Mouse (Mus musculus) cerebellum, adult (tissue): ENCODE measurements around the gene Rnf150.

Experiments used
- ATAC-seq: cut with Nextera tagmentation; 2 replicates; pipeline ENCODE4 v1.9.2; 2017; ENCODE audit warnings: mild to moderate bottlenecking, moderate library complexity, mixed read lengths; ENCODE audit not compliant: insufficient number of reproducible peaks, low FRiP score, low TSS enrichment

The Rnf150 gene

GRCm38 (mm10) chr8:82884480-82884879 lies 21.3 kb downstream of the Rnf150 start:
- no peak for ATAC-seq

- ATAC-seq = no peak
Observed at GRCm38 (mm10) chr8:82887234-82887633, 24.1 kb downstream of the Rnf150 start.

GRCm38 (mm10) chr8:82889062-82889720 lies 26.0 kb downstream of the Rnf150 start:
- no peak for ATAC-seq

- no peak for ATAC-seq
Observed at GRCm38 (mm10) chr8:82895091-82895490, 31.9 kb downstream of the Rnf150 start.

- ATAC-seq = no peak
Observed at GRCm38 (mm10) chr8:82896796-82897195, 33.6 kb downstream of the Rnf150 start.

- no peak for ATAC-seq
Observed at GRCm38 (mm10) chr8:82897628-82898458, 34.7 kb downstream of the Rnf150 start.

- ATAC-seq = no peak
Observed at GRCm38 (mm10) chr8:82898459-82898841, 35.3 kb downstream of the Rnf150 start.

- no peak for ATAC-seq
Observed at GRCm38 (mm10) chr8:82900958-82901357, 37.8 kb downstream of the Rnf150 start.

GRCm38 (mm10) chr8:82901549-82902138 lies 38.5 kb downstream of the Rnf150 start:
- no peak for ATAC-seq

- ATAC-seq = no peak
Observed at GRCm38 (mm10) chr8:82903497-82903896, 40.3 kb downstream of the Rnf150 start.

GRCm38 (mm10) chr8:82907271-82907670 lies 44.1 kb downstream of the Rnf150 start:
- ATAC-seq = no peak

GRCm38 (mm10) chr8:82911436-82911835 lies 48.3 kb downstream of the Rnf150 start:
- no peak for ATAC-seq

GRCm38 (mm10) chr8:82912282-82912681 lies 49.1 kb downstream of the Rnf150 start:
- no peak for ATAC-seq

- no peak for ATAC-seq
Observed at GRCm38 (mm10) chr8:82914543-82914942, 51.4 kb downstream of the Rnf150 start.

- ATAC-seq = no peak
Observed at GRCm38 (mm10) chr8:82916851-82917539, 53.8 kb downstream of the Rnf150 start.

- ATAC-seq = no peak
Observed at GRCm38 (mm10) chr8:82917540-82918316, 54.6 kb downstream of the Rnf150 start.

GRCm38 (mm10) chr8:82919676-82920075 lies 56.5 kb downstream of the Rnf150 start:
- no peak for ATAC-seq

- ATAC-seq = no peak
Observed at GRCm38 (mm10) chr8:82920124-82920523, 57.0 kb downstream of the Rnf150 start.

- no peak for ATAC-seq
Observed at GRCm38 (mm10) chr8:82925286-82925685, 62.1 kb downstream of the Rnf150 start.

- ATAC-seq = no peak
Observed at GRCm38 (mm10) chr8:82926518-82926917, 63.4 kb downstream of the Rnf150 start.
